In genomic region chrX:95968594-95968965, GRCm38 (mm10) we compare ENCODE assay signal across 8 mouse cellular contexts. TPM values are rescaled to one million over a fixed set of nuclear protein-coding genes. Genes with fewer than 3 reads are reported as not detected.
DNase-seq lines count a peak whose midpoint lies in the region; ATAC-seq lines count a peak whose summit lies in the region.

No protein-coding gene starts in this region.

- H3K9ac ChIP-seq in hindbrain, embryonic 15.5 days, result peak overlapping the region; percentile 37

- no peaks in the 10 kb centered on the region for H3K9me3 ChIP-seq in hindbrain, embryonic 15.5 days

- H3K27ac ChIP-seq in hindbrain, embryonic 15.5 days (replicated peaks), result peak overlapping the region; percentile 83

- H3K36me3 ChIP-seq in hindbrain, embryonic 15.5 days, result no peaks in the 10 kb centered on the region

- H3K4me3 ChIP-seq in hindbrain, embryonic 15.5 days, result peak overlapping the region; percentile 40

- DNase-seq in T-cell, adult 2 months (ENCODE audit: low spot score), result peak; percentile 85
- peak; percentile 76 to 82 for DNase-seq in cerebellum, postnatal 36 days
- peak; percentile 43 to 64 for DNase-seq in frontal cortex, postnatal 36 days (ENCODE audit: low spot score in 2 of 2)
- peak; percentile 53 to 65 for DNase-seq in layer of hippocampus, postnatal 36 days
- DNase-seq in lung, postnatal 25 days (ENCODE audit: low spot score), result peak; percentile 79
- peak; percentile 72 for DNase-seq in retina, postnatal 7 days (ENCODE audit: low read depth, low spot score)
- DNase-seq in urinary bladder, postnatal 10 days (ENCODE audit: low spot score), result peak; percentile 18

- no peaks in the 10 kb centered on the region for H3K4me1 ChIP-seq in hindbrain, embryonic 15.5 days (replicated peaks)

- ATAC-seq in hindbrain, embryonic 15.5 days (ENCODE audit: low FRiP score, low read depth), result peak; percentile 94

- 16% methylated on average over 6 of the region's 6 CpGs for WGBS in hindbrain, embryonic 15.5 days

- no peaks in the 10 kb centered on the region for H3K27me3 ChIP-seq in hindbrain, embryonic 15.5 days

- peak overlapping the region; percentile 59 for H3K4me2 ChIP-seq in hindbrain, embryonic 15.5 days

RNA-seq across cellular contexts. Expression of gene Las1l, which starts 11.8 kb away (rescaled TPM):
- 109 and 110 TPM in 2 replicates for polyA plus RNA-seq in hindbrain, embryonic 15.5 days (2015; fragmentation: Nextera tagmentation; extraction: Ambion mirVana)
- total RNA-seq in layer of hippocampus, postnatal 36 days (2021), result 10 to 100 TPM; 48.0 to 53.9 TPM

Comparison
In these comparisons a context has a peak if more than half of its experiments do, and no peak if none do; other contexts are left out.
1. Peak in every context shown above with its lines: DNase-seq, ATAC-seq, H3K4me3 ChIP-seq and H3K27ac ChIP-seq.
2. DNase-seq: peak in every context shown above with its lines; median percentile 85 in T-cell, adult 2 months; 79 in cerebellum, postnatal 36 days; 79 in lung, postnatal 25 days; 72 in retina, postnatal 7 days; 59 in layer of hippocampus, postnatal 36 days; 54 in frontal cortex, postnatal 36 days; 18 in urinary bladder, postnatal 10 days.